Mouse (Mus musculus): ENCODE data around the gene Klf16. TPM values are rescaled to one million over a fixed set of nuclear protein-coding genes. Genes with fewer than 3 reads are reported as not detected.
"Not testable (repeated sequence)": the region's sequence is repeated elsewhere in the genome, so short reads cannot be mapped to it uniquely, and the experiment has no call there.

Klf16 gene
- polyA plus RNA-seq, 1 experiment from 2014 or later, result 9.9 TPM

DNA sequence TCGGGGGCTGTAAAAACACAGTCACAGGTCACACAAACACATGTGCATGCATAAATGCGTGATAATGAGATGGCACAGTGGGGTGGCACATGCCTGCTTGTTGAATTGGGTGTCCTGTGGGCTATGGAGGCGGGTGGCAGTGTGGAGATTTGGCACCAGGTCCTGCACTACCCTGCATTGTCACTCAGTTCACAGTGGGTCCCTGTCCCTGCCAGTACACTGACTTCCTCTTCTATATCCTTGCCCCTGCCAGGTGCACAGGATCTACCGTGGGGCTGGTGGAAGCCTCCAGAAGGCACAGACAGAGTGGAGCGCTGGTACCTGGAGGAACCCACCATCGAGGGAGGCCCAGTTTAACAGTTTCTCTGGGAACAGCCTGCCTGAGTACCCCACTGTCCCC is 37.2 kb upstream of the Klf16 start:
- H3K27me3 ChIP-seq, result no peaks in the 10 kb centered on the region
- H3K36me3 ChIP-seq, result peaks cover 55% of the 10 kb centered on the region
- WGBS, result 87% methylated on average over 6 of the region's 6 CpGs
- no peak overlapping the region for H3K27ac ChIP-seq
- no peak overlapping the region for H3K4me2 ChIP-seq
- no peaks in the 10 kb centered on the region for H3K9me3 ChIP-seq
- no peaks in the 10 kb centered on the region for H3K4me1 ChIP-seq
- H3K9ac ChIP-seq, result no peak overlapping the region
- no peak overlapping the region for H3K4me3 ChIP-seq
- no peak for ATAC-seq (ENCODE audit: insufficient number of reproducible peaks, low FRiP score, low TSS enrichment, low read depth)

DNA sequence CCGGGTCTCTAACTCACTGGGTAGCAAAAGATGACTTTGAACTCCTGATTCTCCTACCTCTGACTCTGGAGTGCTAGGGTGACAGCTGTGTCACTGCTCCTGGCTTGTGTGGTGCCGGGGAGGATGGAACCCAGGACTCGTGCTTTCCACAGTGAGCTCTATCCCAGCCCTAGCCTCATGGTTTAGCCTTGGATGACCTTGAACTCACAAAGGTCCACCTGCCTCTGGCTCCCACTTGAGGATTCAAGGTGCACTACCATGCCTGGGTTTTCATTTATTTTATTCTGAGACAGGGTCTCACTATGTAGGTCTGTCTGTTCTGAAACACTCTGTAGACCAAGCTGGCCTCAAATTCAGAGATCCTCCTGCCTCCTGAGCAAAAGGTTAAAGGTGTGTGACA is 36.7 kb upstream of the Klf16 start:
- Histone ChIP-seq H3K9me3 (no peaks in the 10 kb centered on the region), H3K36me3 (peaks cover 60% of the 10 kb centered on the region), H3K4me1 (no peaks in the 10 kb centered on the region), H3K27ac (no peak overlapping the region), H3K4me3 (no peak overlapping the region), H3K9ac (no peak overlapping the region), H3K27me3 (no peaks in the 10 kb centered on the region), H3K4me2 (no peak overlapping the region)
- no peak for ATAC-seq (ENCODE audit: insufficient number of reproducible peaks, low FRiP score, low TSS enrichment, low read depth)
- WGBS, result 81% methylated on average over 3 of the region's 3 CpGs

DNA sequence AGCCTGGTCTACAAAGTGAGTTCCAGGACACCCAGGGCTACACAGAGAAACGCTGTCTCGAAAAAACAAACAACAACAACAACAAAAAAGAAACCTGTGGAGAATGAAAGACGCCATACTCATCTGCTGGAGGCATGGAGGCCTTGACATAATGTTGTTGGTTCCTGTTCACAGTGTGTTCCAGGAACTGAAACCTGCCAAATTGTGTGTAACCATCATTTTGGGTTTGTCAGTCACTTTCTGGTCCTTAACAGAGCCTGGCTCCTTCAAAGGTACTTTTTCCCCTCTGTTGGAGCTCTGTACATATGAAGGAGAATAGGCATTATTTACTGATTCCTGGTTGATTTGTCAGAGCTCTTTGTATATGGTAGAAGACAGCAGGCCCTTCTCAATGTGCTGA is 34.8 kb upstream of the Klf16 start:
- ATAC-seq (ENCODE audit: insufficient number of reproducible peaks, low FRiP score, low TSS enrichment, low read depth), result no peak
- Histone ChIP-seq H3K9me3 (no peaks in the 10 kb centered on the region), H3K4me3 (no peak overlapping the region), H3K4me1 (no peaks in the 10 kb centered on the region), H3K9ac (no peak overlapping the region), H3K27me3 (no peaks in the 10 kb centered on the region), H3K36me3 (peaks cover 79% of the 10 kb centered on the region), H3K27ac (no peak overlapping the region), H3K4me2 (no peak overlapping the region)
- 91% methylated on average over 3 of the region's 3 CpGs for WGBS

DNA sequence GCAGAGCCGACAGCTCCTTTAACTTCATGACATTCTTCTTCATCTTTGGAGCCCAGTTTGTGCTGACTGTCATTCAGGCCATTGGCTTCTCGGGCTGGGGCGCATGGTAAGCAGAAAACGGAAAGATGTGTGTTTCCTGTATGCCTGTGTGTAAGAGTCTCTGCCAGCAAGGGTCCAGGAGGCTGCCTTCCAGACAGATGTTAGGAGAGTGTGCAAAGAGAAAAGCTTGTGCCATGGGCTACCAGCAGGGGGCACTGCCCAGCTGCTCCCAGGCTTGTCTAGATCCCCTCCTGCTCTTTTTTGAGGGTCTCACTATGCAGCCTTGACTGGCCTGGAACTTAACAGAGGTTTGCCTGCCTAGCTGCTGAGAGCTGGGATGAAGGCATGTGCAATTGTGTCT is 33.9 kb upstream of the Klf16 start:
- Histone ChIP-seq H3K9me3 (no peaks in the 10 kb centered on the region), H3K9ac (no peak overlapping the region), H3K36me3 (peaks cover 86% of the 10 kb centered on the region), H3K4me3 (no peak overlapping the region), H3K27me3 (no peaks in the 10 kb centered on the region), H3K27ac (no peak overlapping the region), H3K4me1 (no peaks in the 10 kb centered on the region), H3K4me2 (no peak overlapping the region)
- ATAC-seq (ENCODE audit: insufficient number of reproducible peaks, low FRiP score, low TSS enrichment, low read depth), result no peak
- WGBS, result 64% methylated on average over 4 of the region's 4 CpGs

DNA sequence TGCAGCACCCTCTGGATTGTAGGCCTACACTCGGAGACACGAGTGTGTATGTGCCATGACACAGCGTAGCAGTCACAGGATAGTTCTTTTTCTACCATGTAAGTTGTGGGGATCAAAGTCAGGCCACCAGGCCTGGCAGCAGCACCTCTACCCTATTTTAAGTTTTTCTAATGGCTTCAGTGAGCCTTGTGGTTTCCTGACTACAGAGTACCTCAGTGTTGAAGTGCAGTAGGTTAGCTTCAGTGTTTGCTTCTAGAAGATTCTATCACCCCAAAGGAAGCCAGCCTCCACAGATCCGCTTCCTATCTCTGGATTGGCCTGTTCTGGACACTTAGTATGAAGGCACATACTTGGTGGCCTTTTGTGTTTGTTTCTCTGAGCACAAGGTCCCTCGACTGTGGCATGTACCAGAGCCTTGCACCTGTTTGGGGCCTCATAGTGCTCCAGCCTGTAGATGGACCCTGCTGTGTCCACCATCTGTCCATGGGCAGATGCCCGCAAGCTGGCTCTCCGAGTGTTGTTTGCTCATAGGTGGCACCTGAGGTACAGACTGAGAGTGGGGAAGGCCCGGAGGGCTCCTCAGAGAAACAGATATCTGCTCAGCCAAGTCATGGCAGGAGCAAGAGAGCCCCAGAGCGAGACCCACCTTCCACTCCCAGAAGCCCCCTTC is 33.1 kb upstream of the Klf16 start:
- H3K27me3 ChIP-seq, result no peaks in the 10 kb centered on the region
- no peak overlapping the region for H3K27ac ChIP-seq
- ATAC-seq (ENCODE audit: insufficient number of reproducible peaks, low FRiP score, low TSS enrichment, low read depth), result no peak
- no peak overlapping the region for H3K4me2 ChIP-seq
- no peaks in the 10 kb centered on the region for H3K9me3 ChIP-seq
- H3K4me3 ChIP-seq, result no peak overlapping the region
- WGBS, result 92% methylated on average over 9 of the region's 9 CpGs
- H3K36me3 ChIP-seq, result peaks cover 81% of the 10 kb centered on the region
- no peak overlapping the region for H3K9ac ChIP-seq
- no peaks in the 10 kb centered on the region for H3K4me1 ChIP-seq

DNA sequence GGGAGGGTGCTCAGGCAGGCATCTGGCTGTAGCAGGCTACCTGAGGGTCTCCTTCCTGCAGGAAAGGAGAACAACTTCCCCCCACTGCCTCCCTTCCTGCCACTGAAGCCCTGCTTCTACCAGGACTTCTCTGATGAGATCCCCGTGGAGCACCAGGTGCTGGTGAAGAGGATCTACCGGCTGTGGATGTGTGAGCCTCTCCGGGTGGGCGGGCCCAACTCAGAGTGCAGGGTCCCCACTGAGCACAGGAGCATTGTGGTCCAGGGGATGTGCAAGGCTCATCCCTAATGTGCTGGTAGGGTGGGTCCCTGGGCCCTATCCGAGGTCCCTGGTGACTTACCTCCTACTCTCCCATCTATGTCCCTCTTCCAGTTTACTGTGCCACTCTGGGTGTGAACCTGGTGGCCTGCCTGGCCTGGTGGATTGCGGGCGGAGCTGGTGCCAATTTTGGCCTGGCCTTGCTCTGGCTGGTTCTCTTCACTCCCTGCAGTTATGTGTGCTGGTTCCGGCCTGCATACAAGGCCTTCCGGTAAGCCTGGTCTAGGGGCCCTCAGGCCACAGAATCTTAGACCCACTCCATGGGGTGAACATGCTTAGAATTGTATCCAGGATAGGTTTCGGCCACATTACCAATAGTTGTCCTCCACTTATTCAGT is 32.3 kb upstream of the Klf16 start:
- no peaks in the 10 kb centered on the region for H3K9me3 ChIP-seq
- no peak overlapping the region for H3K27ac ChIP-seq
- H3K4me3 ChIP-seq, result no peak overlapping the region
- peaks cover 3% of the 10 kb centered on the region for H3K4me1 ChIP-seq
- no peak for ATAC-seq (ENCODE audit: insufficient number of reproducible peaks, low FRiP score, low TSS enrichment, low read depth)
- H3K9ac ChIP-seq, result no peak overlapping the region
- no peak overlapping the region for H3K4me2 ChIP-seq
- WGBS, result 89% methylated on average over 10 of the region's 10 CpGs
- no peaks in the 10 kb centered on the region for H3K27me3 ChIP-seq
- H3K36me3 ChIP-seq, result peaks cover 75% of the 10 kb centered on the region

DNA sequence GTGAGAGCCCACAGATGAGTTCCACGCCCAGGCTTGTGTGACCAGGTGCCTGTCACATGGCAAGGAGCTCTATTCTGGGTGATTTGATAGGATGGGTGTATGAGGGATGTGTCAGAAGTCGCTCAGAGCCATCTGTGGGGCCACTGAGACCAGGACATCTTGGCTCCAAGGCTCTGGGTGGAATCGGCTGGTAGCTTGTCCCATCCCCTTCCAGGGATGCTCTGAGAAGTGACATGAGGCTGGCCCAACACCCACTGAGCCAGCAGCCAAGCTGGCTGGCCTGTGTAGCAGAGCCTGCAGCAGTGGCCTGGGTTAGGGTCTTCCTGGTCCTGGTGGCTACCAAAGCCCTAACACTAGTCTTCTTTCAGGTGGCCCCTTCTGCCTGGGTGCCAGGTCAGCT is 31.3 kb upstream of the Klf16 start:
- ATAC-seq (ENCODE audit: insufficient number of reproducible peaks, low FRiP score, low TSS enrichment, low read depth), result no peak
- no peak overlapping the region for H3K9ac ChIP-seq
- H3K4me1 ChIP-seq, result peaks cover 13% of the 10 kb centered on the region
- WGBS, result 85% methylated on average over 3 of the region's 3 CpGs
- peaks cover 66% of the 10 kb centered on the region for H3K36me3 ChIP-seq
- H3K4me2 ChIP-seq, result no peak overlapping the region
- no peak overlapping the region for H3K27ac ChIP-seq
- H3K4me3 ChIP-seq, result no peak overlapping the region
- H3K9me3 ChIP-seq, result no peaks in the 10 kb centered on the region
- H3K27me3 ChIP-seq, result no peaks in the 10 kb centered on the region

DNA sequence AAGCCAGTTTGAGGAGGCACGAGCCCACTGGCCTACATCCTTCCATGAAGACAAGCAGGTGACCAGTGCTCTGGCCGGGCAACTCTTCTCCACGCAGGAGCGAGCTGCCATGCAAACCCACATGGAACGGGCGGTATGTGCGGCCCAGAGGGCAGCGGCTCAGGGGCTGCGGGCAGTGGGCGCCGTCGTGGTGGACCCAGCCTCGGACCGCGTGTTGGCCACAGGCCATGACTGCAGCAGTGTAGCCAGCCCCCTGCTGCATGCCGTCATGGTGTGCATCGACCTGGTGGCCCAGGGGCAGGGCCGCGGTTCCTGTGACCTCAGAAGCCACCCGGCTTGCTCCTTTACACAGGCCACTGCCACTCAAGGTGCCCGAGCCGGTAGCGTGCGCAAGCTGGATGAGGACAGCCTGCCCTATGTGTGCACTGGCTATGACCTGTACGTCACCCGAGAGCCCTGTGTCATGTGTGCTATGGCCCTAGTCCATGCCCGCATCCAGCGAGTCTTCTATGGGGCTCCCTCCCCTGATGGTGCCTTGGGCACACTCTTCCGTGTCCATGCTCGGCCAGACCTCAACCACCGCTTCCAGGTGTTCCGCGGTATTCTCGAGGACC is 29.7 kb upstream of the Klf16 start:
- ATAC-seq (ENCODE audit: insufficient number of reproducible peaks, low FRiP score, low TSS enrichment, low read depth), result no peak

DNA sequence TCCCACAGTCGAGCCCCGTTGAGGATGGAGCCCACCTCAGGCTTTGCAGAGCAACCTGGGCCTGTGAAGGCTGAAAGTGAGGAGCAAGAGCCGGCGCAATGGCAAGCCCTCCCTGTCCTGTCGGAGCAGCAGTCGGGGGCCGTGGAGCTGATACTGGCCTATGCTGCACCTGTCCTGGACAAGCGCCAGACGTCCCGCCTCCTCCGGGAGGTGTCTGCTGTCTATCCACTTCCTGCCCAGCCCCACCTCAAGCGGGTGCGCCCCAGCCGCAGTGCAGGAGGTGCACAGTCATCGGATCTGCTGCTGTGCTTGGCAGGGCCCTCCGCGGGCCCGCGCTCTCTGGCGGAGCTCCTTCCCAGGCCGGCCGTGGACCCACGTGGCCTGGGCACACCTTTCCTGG is 29.2 kb upstream of the Klf16 start:
- Histone ChIP-seq H3K4me2 (no peak overlapping the region), H3K27ac (no peak overlapping the region), H3K36me3 (peaks cover 52% of the 10 kb centered on the region), H3K9ac (no peak overlapping the region), H3K4me3 (no peak overlapping the region), H3K27me3 (no peaks in the 10 kb centered on the region), H3K9me3 (no peaks in the 10 kb centered on the region), H3K4me1 (peaks cover 18% of the 10 kb centered on the region)
- ATAC-seq (ENCODE audit: insufficient number of reproducible peaks, low FRiP score, low TSS enrichment, low read depth), result no peak
- WGBS, result 89% methylated on average over 23 of the region's 23 CpGs

More for the DNA sequence above, 29.7 kb upstream of the Klf16 start:
- Histone ChIP-seq H3K4me1 (peaks cover 18% of the 10 kb centered on the region), H3K27me3 (no peaks in the 10 kb centered on the region), H3K9ac (no peak overlapping the region), H3K4me3 (no peak overlapping the region), H3K9me3 (no peaks in the 10 kb centered on the region), H3K36me3 (peaks cover 56% of the 10 kb centered on the region), H3K27ac (no peak overlapping the region), H3K4me2 (no peak overlapping the region)
- WGBS, result 95% methylated on average over 34 of the region's 34 CpGs

DNA sequence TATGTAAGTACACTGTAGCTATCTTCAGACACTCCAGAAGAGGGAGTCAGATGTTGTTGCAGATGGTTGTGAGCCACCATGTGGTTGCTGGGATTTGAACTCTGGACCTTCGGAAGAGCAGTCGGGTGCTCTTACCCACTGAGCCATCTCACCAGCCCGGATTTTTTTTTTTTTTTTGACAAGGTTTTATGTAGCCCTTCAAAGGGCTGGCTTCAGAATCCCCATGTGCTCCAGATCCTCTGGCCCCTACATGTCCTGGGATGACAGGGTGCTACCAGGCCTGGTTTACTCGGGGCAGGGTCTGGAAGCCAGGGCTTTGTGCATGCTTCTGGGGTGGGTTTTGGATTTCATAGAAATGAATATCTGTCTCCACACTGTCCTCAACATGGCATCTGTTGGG is 28.6 kb upstream of the Klf16 start, which contains the start of gene Gm49322:
Gm49322 (plus strand) TSS at position 301 of the 400 bp plus-strand sequence.
- Histone ChIP-seq H3K4me1 (peaks cover 18% of the 10 kb centered on the region), H3K36me3 (peaks cover 49% of the 10 kb centered on the region)
- not testable (repeated sequence) for H3K27ac ChIP-seq; H3K4me2 ChIP-seq; H3K9me3 ChIP-seq; ATAC-seq (ENCODE audit: insufficient number of reproducible peaks, low FRiP score, low TSS enrichment, low read depth); H3K27me3 ChIP-seq; H3K4me3 ChIP-seq; H3K9ac ChIP-seq
- WGBS, result 79% methylated on average over 4 of the region's 4 CpGs

DNA sequence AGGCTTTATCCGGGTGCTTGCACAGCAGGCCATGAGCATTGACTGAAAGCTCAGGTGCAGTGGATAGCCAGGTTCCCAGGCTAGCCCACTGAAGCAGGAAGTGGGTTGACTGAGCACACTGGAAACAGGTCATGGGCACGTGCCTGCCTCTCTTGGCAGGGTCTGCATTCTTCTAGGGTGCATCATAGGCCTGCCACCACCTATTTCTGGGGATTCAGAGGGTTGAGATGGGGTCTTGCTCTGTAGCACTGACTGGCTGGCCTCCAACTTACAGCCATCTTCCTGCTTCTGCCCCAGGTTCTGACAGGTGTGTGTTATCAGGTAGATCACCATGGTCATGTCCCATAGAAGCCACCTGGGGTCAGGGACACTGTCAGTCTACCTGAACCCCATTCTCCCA is 27.9 kb upstream of the Klf16 start:
- Histone ChIP-seq H3K36me3 (peaks cover 45% of the 10 kb centered on the region), H3K27me3 (no peaks in the 10 kb centered on the region), H3K4me3 (no peak overlapping the region), H3K9me3 (no peaks in the 10 kb centered on the region), H3K4me1 (peaks cover 18% of the 10 kb centered on the region), H3K27ac (no peak overlapping the region), H3K9ac (no peak overlapping the region), H3K4me2 (no peak overlapping the region)
- ATAC-seq (ENCODE audit: insufficient number of reproducible peaks, low FRiP score, low TSS enrichment, low read depth), result no peak
- 78% methylated on average over 2 of the region's 2 CpGs for WGBS

DNA sequence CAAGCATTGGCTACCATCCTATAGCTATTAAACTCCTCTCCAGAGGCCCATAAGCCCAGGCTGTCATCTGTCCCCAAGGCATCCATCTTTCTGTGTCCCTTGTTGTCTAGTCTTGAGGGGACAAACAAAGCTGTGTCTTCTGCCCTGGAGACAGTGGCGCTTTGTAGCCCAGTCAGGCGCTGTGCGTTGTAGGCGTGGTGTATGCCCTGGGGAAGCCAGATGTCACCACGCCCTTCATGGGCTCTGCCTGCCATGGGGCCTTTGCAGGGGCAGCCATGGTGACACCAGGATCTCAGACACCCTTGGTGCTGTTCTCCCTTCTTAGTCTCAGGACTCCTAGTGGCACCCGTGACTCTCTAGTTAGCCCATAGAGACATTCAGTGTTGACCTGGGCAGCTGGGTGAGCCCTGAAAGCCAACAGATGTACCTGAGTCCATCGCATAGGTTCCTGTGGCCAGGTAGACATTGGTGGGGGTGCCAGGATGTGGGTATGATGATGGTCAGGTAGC is 26.9 kb upstream of the Klf16 start:
- Histone ChIP-seq H3K27me3 (no peaks in the 10 kb centered on the region), H3K4me3 (peak overlapping the region; percentile 77), H3K4me1 (peaks cover 18% of the 10 kb centered on the region), H3K9me3 (no peaks in the 10 kb centered on the region), H3K4me2 (peak overlapping the region; percentile 64), H3K36me3 (peaks cover 35% of the 10 kb centered on the region), H3K9ac (peak overlapping the region; percentile 48; the same call in 1 of the 2 replicates), H3K27ac (0 out of 2 replicates have a peak overlapping the region, but pooled peaks have one; percentile 91)
- ATAC-seq (ENCODE audit: insufficient number of reproducible peaks, low FRiP score, low TSS enrichment, low read depth), result no peak
- WGBS, result 90% methylated on average over 7 of the region's 7 CpGs

All from limb, embryonic 15.5 days (tissue).